Mouse (Mus musculus) forebrain, embryonic 15.5 days (tissue): ENCODE results near the gene Abhd2. TPM values are rescaled to one million over a fixed set of nuclear protein-coding genes. Genes with fewer than 3 reads are reported as not detected.

Experiments
- ATAC-seq: fragments of 200-750 bp; cut with Nextera tagmentation; replicated peaks from 2 replicates; pipeline ENCODE4 v1.8.0; 2017; ENCODE audit warnings: mild to moderate bottlenecking, moderate TSS enrichment, moderate library complexity
- H3K27ac ChIP-seq: fragments of 300-500 bp; sonication (generic); replicated peaks from 2 replicates; pipeline ENCODE4 v1.5.1; 2015; ENCODE audit warnings: mild to moderate bottlenecking, inconsistent platforms
- H3K27me3 ChIP-seq: fragments of 300-500 bp; sonication (generic); 2 replicates; pipeline ENCODE4 v1.6.1; 2015; ENCODE audit warnings: inconsistent platforms
- H3K36me3 ChIP-seq: fragments of 300-500 bp; sonication (generic); 2 replicates; pipeline ENCODE4 v1.6.1; 2015; ENCODE audit warnings: mild to moderate bottlenecking, inconsistent platforms
- H3K4me1 ChIP-seq: fragments of 300-500 bp; sonication (generic); 2 replicates; pipeline ENCODE4 v1.6.1; 2015; ENCODE audit warnings: inconsistent platforms
- H3K4me2 ChIP-seq: fragments of 300-500 bp; sonication (generic); replicated peaks from 2 replicates; pipeline ENCODE4 v1.6.1; 2015; ENCODE audit warnings: mild to moderate bottlenecking, inconsistent platforms
- H3K4me3 ChIP-seq: fragments of 300-500 bp; sonication (generic); 2 replicates; pipeline ENCODE4 v1.5.1; 2015; ENCODE audit warnings: mild to moderate bottlenecking, inconsistent platforms
- H3K9ac ChIP-seq: fragments of 300-500 bp; sonication (generic); replicated peaks from 2 replicates; pipeline ENCODE4 v1.6.1; 2015; ENCODE audit warnings: mild to moderate bottlenecking, inconsistent platforms
- H3K9me3 ChIP-seq: fragments of 300-500 bp; sonication (generic); 2 replicates; pipeline ENCODE4 v1.6.1; 2016; ENCODE audit warnings: inconsistent platforms
- WGBS: fragments of 180-500 bp; shearing (Covaris S2); methylation state at CpG from one replicate; pipeline ENCODE4 v1.1.7; 2015; ENCODE audit warnings: mixed read lengths; 5-methylcytosine and 5-hydroxymethylcytosine counted together
- polyA plus RNA-seq: library from polyadenylated mRNA; unstranded; fragments of >200 nt; fragmentation: Nextera tagmentation; extraction: Ambion mirVana; gene quantifications from 2 replicates; pipeline ENCODE4 v1.2.1, GENCODE M21; 2015

Gene Abhd2
- polyA plus RNA-seq, 1 experiment from 2014 or later: 24.0 TPM

DNA sequence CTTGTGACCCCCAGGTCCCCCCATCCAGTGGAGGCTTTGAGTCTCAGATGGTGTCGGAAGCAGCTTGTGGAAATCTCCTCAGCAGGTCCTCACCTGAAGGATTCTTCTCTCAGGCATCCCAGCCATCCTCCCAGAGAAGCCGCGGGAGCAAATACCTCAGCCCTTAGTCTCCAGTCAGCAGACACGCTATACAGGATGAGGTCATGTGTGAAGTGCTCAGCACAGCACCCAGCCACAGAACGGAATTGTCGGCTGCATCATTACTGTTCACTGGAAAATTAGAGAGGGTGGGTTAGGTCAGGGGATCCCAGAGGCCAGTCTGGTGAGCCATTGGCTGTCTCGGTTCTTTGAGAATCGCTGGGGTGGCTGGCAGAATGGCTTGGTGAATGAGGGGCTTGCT lies 75.8 kb downstream of the Abhd2 start:
- no peak overlapping the region for H3K27ac ChIP-seq
- 79% methylated on average over 8 of the region's 8 CpGs for WGBS
- H3K9ac ChIP-seq: no peak overlapping the region
- H3K4me1 ChIP-seq: no peaks in the 10 kb centered on the region
- no peak overlapping the region for H3K4me2 ChIP-seq
- peaks cover 35% of the 10 kb centered on the region for H3K36me3 ChIP-seq
- H3K4me3 ChIP-seq: no peak overlapping the region
- H3K27me3 ChIP-seq: no peaks in the 10 kb centered on the region
- no peak for ATAC-seq
- H3K9me3 ChIP-seq: no peaks in the 10 kb centered on the region

DNA sequence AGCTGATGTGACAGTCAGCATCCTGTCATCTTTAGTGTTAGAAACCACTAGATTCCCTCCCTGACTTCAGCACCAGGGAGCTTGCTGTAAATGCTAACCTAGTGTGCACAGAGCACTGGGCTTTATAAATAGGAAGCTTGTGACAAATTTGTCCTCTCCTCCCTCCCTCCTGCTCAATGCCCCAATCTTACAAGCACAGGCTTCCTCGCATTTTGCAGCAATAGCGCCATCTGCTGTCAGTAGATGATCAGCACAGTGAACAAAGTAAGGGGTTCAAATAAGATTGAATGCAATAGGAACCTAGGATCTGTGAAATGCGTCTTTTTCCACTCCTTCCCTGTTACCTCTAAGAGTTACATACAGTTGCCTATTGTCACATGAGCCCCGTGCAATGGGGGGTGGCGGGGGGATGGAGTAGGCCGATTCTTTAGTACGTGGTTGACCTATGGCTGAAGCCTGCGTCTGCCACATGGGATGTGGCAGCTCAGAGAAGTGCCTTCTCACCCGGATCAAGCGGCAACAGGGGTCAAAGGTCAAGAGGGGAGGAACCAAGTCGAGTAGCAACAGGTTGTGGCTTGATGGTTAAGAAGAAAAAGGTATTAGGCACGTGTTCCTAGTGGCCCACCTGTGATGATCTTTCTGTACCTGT lies 76.9 kb downstream of the Abhd2 start:
- 39% methylated on average over 12 of the region's 12 CpGs for WGBS
- H3K27ac ChIP-seq: no peak overlapping the region

DNA sequence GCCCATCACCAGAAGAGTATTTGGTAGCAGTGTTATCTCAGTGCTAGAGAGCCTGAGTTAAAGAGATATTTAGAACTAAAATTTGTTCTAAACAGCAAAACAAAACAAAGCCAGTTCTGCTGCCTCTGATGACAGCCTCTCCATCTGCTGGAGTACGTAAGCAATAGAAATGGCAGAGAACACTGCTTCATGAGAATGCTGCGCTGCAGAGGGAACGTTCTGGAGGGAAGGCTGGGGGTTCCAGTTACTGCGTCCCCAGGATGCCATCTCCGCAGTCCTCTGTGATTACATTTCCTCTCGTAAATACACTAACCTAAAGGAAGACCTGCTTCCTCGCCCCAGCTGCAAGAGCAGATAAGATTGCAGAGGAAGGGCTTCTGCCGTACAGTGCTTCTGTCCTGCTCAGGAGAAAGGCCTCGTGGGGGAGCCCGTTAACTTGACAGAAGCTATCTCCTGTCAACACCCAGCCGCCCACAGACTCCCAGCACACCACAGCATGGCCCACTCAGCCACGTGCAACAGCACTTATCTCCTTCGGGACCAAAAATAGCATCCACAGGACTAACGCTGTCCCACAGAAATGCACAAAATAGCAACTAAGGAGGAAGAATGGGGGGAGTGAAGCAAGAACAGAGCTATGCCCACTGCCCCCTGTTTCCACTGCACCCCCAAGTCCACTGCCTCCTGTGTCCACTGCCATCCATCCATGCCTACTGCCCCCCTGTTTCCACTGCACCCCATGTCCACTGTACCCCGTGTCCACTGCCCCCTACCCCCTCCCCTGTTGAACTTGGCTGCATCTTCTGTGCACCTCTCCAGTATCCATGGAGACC lies 85.6 kb downstream of the Abhd2 start:
- H3K27ac ChIP-seq: no peak overlapping the region
- 86% methylated on average over 15 of the region's 15 CpGs for WGBS
- H3K4me1 ChIP-seq: peaks cover 19% of the 10 kb centered on the region
- H3K9me3 ChIP-seq: no peaks in the 10 kb centered on the region
- H3K9ac ChIP-seq: no peak overlapping the region
- H3K4me3 ChIP-seq: no peak overlapping the region
- H3K4me2 ChIP-seq: no peak overlapping the region
- no peak for ATAC-seq
- peaks cover 67% of the 10 kb centered on the region for H3K36me3 ChIP-seq
- no peaks in the 10 kb centered on the region for H3K27me3 ChIP-seq

More for the DNA sequence above, 76.9 kb downstream of the Abhd2 start:
- Histone ChIP-seq H3K9ac (no peak overlapping the region), H3K4me1 (no peaks in the 10 kb centered on the region), H3K27me3 (no peaks in the 10 kb centered on the region), H3K4me2 (no peak overlapping the region), H3K9me3 (no peaks in the 10 kb centered on the region), H3K36me3 (peaks cover 43% of the 10 kb centered on the region), H3K4me3 (no peak overlapping the region)
- peak; percentile 69 for ATAC-seq

DNA sequence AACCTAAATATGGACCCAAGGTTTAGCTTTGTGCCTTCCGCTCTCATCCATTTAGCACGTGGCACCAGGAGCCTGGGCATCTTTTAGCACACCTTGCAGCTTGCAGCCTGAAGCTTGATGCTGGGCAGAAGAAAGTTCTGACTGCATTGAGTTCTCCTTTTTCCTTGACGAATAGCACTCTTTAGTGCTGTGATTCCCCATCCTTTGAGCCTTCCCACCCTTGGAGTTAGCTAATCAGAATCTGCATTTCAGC lies 86.1 kb downstream of the Abhd2 start:
- H3K36me3 ChIP-seq: peaks cover 62% of the 10 kb centered on the region
- H3K9ac ChIP-seq: no peak overlapping the region
- H3K4me2 ChIP-seq: no peak overlapping the region
- H3K9me3 ChIP-seq: no peaks in the 10 kb centered on the region
- H3K27ac ChIP-seq: no peak overlapping the region
- no peak for ATAC-seq
- peaks cover 19% of the 10 kb centered on the region for H3K4me1 ChIP-seq
- WGBS: 90% methylated on average over 3 of the region's 3 CpGs
- no peaks in the 10 kb centered on the region for H3K27me3 ChIP-seq
- no peak overlapping the region for H3K4me3 ChIP-seq

DNA sequence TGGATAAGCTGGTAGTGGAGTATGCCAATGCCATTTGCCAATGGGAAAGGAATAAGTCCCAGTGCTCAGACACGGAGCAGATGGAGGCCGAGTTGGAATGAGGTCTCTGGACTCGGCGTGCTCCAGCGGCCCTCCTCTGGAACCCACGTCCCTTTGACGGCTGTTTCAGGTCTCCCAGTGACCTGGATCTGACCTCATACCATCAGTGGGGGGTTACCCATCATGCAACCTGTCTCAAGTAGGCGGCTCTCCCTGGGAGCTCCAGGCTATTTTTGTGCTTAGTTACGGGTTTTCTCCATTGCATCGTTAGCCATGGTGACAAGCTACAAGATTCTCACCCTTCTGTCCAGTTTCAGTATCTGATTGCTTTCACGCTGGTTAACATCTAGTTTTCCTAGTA lies 87.1 kb downstream of the Abhd2 start:
- ATAC-seq: no peak
- peaks cover 19% of the 10 kb centered on the region for H3K4me1 ChIP-seq
- peaks cover 55% of the 10 kb centered on the region for H3K36me3 ChIP-seq
- WGBS: 71% methylated on average over 11 of the region's 11 CpGs
- H3K4me2 ChIP-seq: no peak overlapping the region
- H3K9ac ChIP-seq: no peak overlapping the region
- no peak overlapping the region for H3K27ac ChIP-seq
- H3K9me3 ChIP-seq: no peaks in the 10 kb centered on the region
- H3K4me3 ChIP-seq: no peak overlapping the region
- no peaks in the 10 kb centered on the region for H3K27me3 ChIP-seq

DNA sequence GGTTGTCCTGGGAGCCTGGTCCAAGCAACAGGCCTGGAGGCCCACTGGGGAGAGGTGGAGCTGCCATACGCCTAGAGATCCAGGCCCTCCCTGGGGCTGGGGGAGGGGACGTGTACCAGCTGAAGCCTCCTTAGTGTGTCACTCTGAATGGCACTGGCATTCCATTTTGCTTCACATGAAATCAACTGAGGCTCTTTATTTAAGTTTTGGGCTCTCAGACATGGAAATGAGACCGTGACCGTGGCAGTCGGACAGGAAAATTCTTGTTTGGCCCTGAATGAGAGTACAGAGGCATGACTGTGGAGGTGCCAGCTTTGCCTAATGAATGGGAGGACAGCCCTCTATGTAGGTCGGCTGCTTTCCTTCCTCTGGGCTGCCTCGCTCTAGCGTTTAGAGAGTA lies 89.2 kb downstream of the Abhd2 start:
- 32% methylated on average over 8 of the region's 8 CpGs for WGBS
- Histone ChIP-seq H3K4me2 (no peak overlapping the region), H3K27ac (peak overlapping the region; percentile 82), H3K4me3 (no peak overlapping the region), H3K9me3 (no peaks in the 10 kb centered on the region), H3K36me3 (peaks cover 43% of the 10 kb centered on the region), H3K4me1 (peaks cover 19% of the 10 kb centered on the region), H3K9ac (no peak overlapping the region), H3K27me3 (no peaks in the 10 kb centered on the region)
- ATAC-seq: peak; percentile 89

DNA sequence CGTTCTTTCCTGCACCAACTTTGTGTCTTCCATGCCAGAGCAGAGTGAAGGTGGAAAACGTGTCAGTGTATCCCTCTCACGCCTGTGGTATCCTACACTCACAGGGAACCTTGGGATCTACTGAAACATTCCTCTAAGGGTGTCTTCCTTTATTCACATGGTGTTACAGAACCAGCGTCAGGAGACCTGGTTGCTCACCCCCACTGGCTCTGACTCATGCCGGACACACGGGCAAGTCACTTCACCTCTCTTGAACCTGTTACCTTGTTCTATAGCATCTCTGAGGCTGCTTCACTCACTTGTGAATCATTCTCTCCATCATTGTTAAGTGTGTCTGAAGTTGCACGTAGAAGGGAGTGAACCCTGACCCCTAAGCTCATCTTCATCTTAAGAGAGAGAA lies 89.8 kb downstream of the Abhd2 start:
- Histone ChIP-seq H3K36me3 (peaks cover 40% of the 10 kb centered on the region), H3K4me3 (no peak overlapping the region), H3K9me3 (no peaks in the 10 kb centered on the region), H3K4me1 (peaks cover 19% of the 10 kb centered on the region), H3K27me3 (no peaks in the 10 kb centered on the region), H3K27ac (peak overlapping the region; percentile 82), H3K4me2 (no peak overlapping the region), H3K9ac (no peak overlapping the region)
- WGBS: 82% methylated on average over 7 of the region's 7 CpGs
- ATAC-seq: no peak

DNA sequence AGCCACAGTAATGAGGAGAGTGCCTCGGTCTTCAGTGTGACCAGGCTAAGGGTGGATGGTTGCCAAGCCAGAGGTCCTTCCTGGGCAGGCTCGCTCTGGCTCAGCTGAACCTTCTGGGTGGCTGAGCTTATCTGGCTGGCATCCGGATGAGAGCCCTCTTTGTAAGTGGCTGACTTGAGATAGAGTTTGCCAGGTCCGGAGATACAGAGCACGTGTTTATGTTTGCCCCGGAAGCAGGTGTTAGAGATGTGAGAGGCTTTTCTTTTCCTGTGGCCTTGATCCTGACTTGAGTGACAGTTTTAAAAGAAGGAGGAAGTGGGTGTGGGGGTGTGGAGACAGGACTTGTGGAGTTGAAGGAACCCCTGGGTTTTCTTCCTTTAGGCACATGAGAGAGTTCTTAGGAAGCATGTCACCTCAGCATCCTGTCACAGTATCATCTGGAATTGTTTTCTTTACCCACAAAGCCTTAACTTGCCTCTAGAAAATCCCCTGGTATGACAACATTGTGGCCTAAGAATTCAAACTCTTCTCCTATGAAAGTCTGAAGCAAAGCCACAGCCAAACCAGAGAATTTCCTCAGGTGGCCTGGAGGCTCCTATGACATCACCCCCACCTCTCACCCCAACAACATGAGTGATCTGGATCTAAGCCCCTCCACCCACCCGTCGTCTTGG lies 90.5 kb downstream of the Abhd2 start:
- peak; percentile 53 for ATAC-seq
- H3K9ac ChIP-seq: no peak overlapping the region
- H3K4me2 ChIP-seq: no peak overlapping the region
- peaks cover 33% of the 10 kb centered on the region for H3K36me3 ChIP-seq
- H3K4me3 ChIP-seq: no peak overlapping the region
- peak overlapping the region; percentile 82 for H3K27ac ChIP-seq
- H3K27me3 ChIP-seq: no peaks in the 10 kb centered on the region
- 51% methylated on average over 8 of the region's 8 CpGs for WGBS
- H3K9me3 ChIP-seq: no peaks in the 10 kb centered on the region
- peaks cover 19% of the 10 kb centered on the region for H3K4me1 ChIP-seq

DNA sequence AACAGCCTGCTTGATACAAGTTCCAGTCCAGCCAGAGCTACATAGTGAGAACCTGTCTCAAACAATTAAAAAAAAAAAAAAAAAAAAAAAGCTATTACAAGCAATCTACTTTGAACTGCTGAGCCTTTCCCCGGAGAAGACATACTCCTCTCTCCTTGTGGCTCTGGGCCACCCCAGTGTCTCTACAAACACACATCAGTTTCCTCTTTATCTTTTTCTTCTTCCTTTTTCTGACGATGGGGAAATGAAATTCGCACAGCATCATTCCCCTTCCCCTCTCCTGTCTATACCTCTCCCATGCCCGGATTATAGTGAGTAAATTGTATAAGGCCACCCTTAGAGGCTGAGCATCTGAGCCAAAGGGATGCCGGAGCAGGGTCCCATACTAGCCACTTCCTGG lies 95.7 kb downstream of the Abhd2 start:
- Histone ChIP-seq H3K4me1 (no peaks in the 10 kb centered on the region), H3K27ac (no peak overlapping the region), H3K27me3 (no peaks in the 10 kb centered on the region), H3K9me3 (no peaks in the 10 kb centered on the region), H3K4me2 (no peak overlapping the region), H3K4me3 (no peak overlapping the region), H3K9ac (no peak overlapping the region), H3K36me3 (0 out of 2 replicates have a peak, but pooled peaks cover 5% of the 10 kb centered on the region)
- WGBS: 86% methylated on average over 5 of the region's 5 CpGs
- no peak for ATAC-seq

DNA sequence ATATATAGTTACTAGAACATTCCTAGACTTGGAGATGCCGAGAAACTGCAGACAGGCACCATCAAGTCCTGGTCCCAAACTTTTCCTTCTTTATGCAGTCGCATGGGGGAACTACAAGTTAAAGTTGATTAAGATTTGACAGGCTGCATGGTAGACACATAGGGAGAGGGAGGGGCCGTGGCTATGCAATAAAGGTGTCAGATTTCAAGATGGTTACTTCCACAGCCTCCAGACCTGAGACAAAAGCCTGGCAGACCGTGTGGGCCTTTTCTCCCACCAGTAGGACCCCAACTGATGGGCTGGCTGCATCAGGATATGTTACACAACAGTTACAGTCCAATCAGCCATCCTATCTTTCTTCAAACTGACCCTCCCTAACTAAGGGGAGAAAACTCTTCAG lies 96.4 kb downstream of the Abhd2 start:
- no peaks in the 10 kb centered on the region for H3K27me3 ChIP-seq
- 43% methylated on average over 4 of the region's 4 CpGs for WGBS
- H3K9ac ChIP-seq: no peak overlapping the region
- H3K27ac ChIP-seq: no peak overlapping the region
- no peak overlapping the region for H3K4me2 ChIP-seq
- no peaks in the 10 kb centered on the region for H3K9me3 ChIP-seq
- H3K36me3 ChIP-seq: 0 out of 2 replicates have a peak, but pooled peaks cover 5% of the 10 kb centered on the region
- ATAC-seq: no peak
- H3K4me1 ChIP-seq: no peaks in the 10 kb centered on the region
- H3K4me3 ChIP-seq: no peak overlapping the region

DNA sequence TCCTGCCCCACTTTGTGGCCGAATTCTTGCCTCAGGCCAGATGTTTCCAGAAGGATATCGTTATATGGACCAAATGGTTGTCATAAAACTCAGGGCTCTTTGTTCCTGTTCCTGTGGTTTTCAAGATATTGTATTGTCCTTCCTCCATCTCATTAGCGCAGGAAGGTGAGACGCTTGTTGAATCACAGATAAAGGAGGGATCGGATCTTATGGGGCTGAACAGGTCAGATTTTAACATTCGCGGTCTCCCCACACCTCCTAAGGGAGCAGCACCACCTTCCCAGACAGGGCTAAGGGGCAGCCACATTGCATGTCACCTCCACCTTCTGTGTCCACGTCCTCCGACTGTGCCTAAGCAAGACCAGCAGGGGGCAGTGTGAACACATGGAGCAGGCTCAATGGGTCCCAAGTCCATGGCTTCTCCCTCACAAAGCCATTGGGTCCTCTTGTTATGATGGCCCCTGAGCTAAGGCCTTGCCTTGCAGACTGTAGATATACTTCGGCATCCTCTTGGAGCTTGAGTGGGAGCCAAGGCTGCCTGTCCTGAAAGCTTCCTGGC lies 98.4 kb downstream of the Abhd2 start:
- H3K27ac ChIP-seq: no peak overlapping the region
- H3K27me3 ChIP-seq: no peaks in the 10 kb centered on the region
- H3K4me1 ChIP-seq: no peaks in the 10 kb centered on the region
- H3K9me3 ChIP-seq: no peaks in the 10 kb centered on the region
- H3K9ac ChIP-seq: no peak overlapping the region
- H3K4me3 ChIP-seq: no peak overlapping the region
- WGBS: 48% methylated on average over 10 of the region's 10 CpGs
- no peak overlapping the region for H3K4me2 ChIP-seq
- peak; percentile 78 for ATAC-seq
- H3K36me3 ChIP-seq: no peaks in the 10 kb centered on the region

DNA sequence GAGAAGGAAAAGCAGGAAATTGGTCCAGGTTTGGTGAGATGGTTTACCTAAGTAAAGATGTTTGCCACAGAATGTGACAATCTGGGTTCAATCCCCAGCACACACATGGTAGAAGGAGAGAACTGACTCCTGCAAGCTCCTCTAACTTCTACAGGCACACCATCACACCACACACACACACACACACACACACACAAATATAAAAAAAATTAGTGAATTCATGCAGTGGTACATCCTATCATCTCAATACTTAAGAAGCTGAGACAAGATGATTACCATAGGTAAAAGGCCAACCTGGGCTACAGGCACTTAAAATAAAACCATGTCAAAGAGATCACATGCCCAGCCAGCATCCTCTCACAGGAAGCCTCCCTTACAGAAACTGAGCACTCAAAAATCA lies 101.0 kb downstream of the Abhd2 start:
- no peak for ATAC-seq
- no peaks in the 10 kb centered on the region for H3K36me3 ChIP-seq
- H3K27me3 ChIP-seq: no peaks in the 10 kb centered on the region
- H3K27ac ChIP-seq: no peak overlapping the region
- H3K9ac ChIP-seq: no peak overlapping the region
- H3K4me2 ChIP-seq: no peak overlapping the region
- no peaks in the 10 kb centered on the region for H3K9me3 ChIP-seq
- H3K4me1 ChIP-seq: no peaks in the 10 kb centered on the region
- no peak overlapping the region for H3K4me3 ChIP-seq
